Mouse (Mus musculus) limb, embryonic 12.5 days (tissue): ENCODE data around the gene Dst. TPM values are rescaled to one million over a fixed set of nuclear protein-coding genes. Genes with fewer than 3 reads are reported as not detected.
A peak's percentile ranks its signal among the peaks of the same experiment; 100 is the strongest.

Experiments used
- ATAC-seq: fragments of 200-750 bp; cut with Nextera tagmentation; 2 replicates; pipeline ENCODE4 v1.8.0; 2017; ENCODE audit warnings: low read depth, moderate TSS enrichment; ENCODE audit not compliant: insufficient number of reproducible peaks, insufficient read depth, low FRiP score, low TSS enrichment
- H3K27ac ChIP-seq: fragments of 300-500 bp; sonication (generic); 2 replicates; pipeline ENCODE4 v1.5.1; 2016; ENCODE audit warnings: mild to moderate bottlenecking, moderate library complexity
- H3K27me3 ChIP-seq: fragments of 300-500 bp; sonication (generic); 2 replicates; pipeline ENCODE4 v1.6.1; 2016; ENCODE audit warnings: mild to moderate bottlenecking, moderate library complexity
- H3K36me3 ChIP-seq: fragments of 300-500 bp; sonication (generic); 2 replicates; pipeline ENCODE4 v1.6.1; 2016; ENCODE audit warnings: mild to moderate bottlenecking, moderate library complexity
- H3K4me1 ChIP-seq: fragments of 300-500 bp; sonication (generic); replicated peaks from 2 replicates; pipeline ENCODE4 v1.6.1; 2016
- H3K4me2 ChIP-seq: fragments of 300-500 bp; sonication (generic); 2 replicates; pipeline ENCODE4 v1.6.1; 2016; ENCODE audit warnings: mild to moderate bottlenecking, moderate library complexity
- H3K4me3 ChIP-seq: fragments of 300-500 bp; sonication (generic); replicated peaks from 2 replicates; pipeline ENCODE4 v1.5.1; 2016; ENCODE audit warnings: mild to moderate bottlenecking
- H3K9ac ChIP-seq: fragments of 300-500 bp; sonication (generic); replicated peaks from 2 replicates; pipeline ENCODE4 v1.6.1; 2016; ENCODE audit warnings: mild to moderate bottlenecking, moderate library complexity
- H3K9me3 ChIP-seq: fragments of 300-500 bp; sonication (generic); 2 replicates; pipeline ENCODE4 v1.6.1; 2016; ENCODE audit warnings: mild to moderate bottlenecking, moderate library complexity
- WGBS: fragments of 180-500 bp; shearing (Covaris S2); methylation state at CpG from one replicate; pipeline ENCODE4 v1.1.7; 2016; 5-methylcytosine and 5-hydroxymethylcytosine counted together
- polyA plus RNA-seq: library from polyadenylated mRNA; unstranded; fragments of >200 nt; fragmentation: Nextera tagmentation; extraction: Ambion mirVana; gene quantifications from 2 replicates; pipeline ENCODE4 v1.2.1, GENCODE M21; 2016

Gene Dst
- polyA plus RNA-seq, 1 experiment from 2014 or later, result 25.5 TPM

DNA sequence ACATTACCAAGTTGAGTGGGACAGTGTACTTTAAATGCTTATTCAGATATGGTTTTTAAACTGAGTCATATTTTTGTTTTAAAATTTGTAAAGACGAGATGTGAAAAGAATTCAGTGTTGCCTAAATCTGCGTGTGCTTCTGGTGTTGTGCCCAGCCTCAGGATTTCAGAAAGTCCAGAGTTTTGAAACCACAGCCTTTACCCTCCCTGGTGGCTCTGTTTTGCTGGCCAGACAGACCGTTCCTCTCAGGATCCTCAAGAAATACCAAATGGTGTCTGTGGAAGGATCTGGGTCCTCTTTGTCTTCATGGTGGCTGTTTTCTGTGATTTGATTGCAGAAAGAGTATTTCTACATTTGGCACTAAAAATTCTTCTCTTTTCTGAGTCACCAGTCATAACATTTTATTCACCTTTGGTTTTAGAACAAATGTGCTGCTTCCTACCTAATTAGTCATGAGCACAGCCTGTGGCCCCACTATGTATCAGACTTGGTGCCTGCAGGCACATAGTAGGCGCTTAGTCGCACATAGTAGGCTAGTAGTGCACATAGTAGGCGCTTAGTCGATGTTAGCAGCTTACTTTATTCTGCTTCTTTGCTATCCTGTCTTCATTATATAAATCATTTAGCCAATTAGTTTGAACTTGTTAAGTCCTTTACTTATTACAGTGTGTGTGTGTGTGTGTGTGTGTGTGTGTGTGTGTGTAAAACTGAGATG, 136.0 kb downstream of the Dst start:
- H3K36me3 ChIP-seq, result no peaks in the 10 kb centered on the region
- H3K4me1 ChIP-seq, result peaks cover 21% of the 10 kb centered on the region
- no peak overlapping the region for H3K4me2 ChIP-seq
- 85% methylated on average over 7 of the region's 7 CpGs for WGBS
- no peaks in the 10 kb centered on the region for H3K27me3 ChIP-seq
- H3K9ac ChIP-seq, result no peak overlapping the region
- peak overlapping the region; percentile 24; the same call in 1 of the 2 replicates for H3K27ac ChIP-seq
- no peak for ATAC-seq
- no peak overlapping the region for H3K4me3 ChIP-seq
- no peaks in the 10 kb centered on the region for H3K9me3 ChIP-seq

DNA sequence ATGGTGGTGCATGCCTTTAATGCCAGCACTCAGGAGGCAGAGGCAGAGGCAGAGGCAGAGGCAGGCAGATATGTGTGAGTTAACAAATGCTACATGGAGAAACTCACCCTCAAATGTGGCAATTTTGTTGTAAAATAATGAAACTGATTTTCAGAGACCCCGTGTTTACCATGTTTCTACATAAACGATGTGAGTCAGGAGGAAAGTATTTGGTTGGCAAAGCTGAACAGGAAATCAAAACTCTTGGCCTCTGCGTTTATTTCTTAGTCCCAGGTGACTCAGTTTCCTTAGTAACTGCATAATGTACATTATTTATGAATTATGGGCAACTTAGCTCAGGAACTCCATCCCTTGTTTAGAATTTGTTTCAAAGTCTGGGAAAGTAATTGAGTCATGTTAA, 136.7 kb downstream of the Dst start:
- Histone ChIP-seq H3K27ac (peak overlapping the region; percentile 24; the same call in 1 of the 2 replicates), H3K4me1 (peaks cover 21% of the 10 kb centered on the region), H3K4me2 (no peak overlapping the region), H3K27me3 (no peaks in the 10 kb centered on the region), H3K36me3 (no peaks in the 10 kb centered on the region), H3K4me3 (no peak overlapping the region), H3K9ac (no peak overlapping the region), H3K9me3 (no peaks in the 10 kb centered on the region)
- ATAC-seq, result no peak
- WGBS, result 43% methylated on average over 3 of the region's 3 CpGs

DNA sequence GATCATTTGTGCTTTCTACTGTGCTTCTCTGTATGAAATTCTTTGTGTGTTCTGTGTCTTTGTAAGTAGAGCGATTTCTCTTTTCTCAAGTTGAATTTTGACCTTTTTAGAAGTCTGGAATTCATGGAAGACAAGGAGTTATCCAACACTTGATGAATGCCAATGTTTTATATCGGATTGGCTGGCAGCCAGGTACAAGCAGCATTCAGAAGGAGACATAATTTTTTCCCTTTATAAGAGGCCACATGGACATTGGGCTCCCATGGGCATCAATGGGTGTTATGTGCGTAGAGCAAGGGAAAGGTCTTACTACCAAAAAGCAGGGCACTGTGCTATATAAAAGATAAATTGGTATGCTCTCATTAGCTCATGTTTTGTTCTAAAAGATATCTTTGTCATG, 139.3 kb downstream of the Dst start:
- Histone ChIP-seq H3K9ac (no peak overlapping the region), H3K27me3 (no peaks in the 10 kb centered on the region), H3K4me3 (no peak overlapping the region), H3K27ac (no peak overlapping the region), H3K4me1 (peaks cover 23% of the 10 kb centered on the region), H3K36me3 (no peaks in the 10 kb centered on the region), H3K4me2 (no peak overlapping the region), H3K9me3 (no peaks in the 10 kb centered on the region)
- no peak for ATAC-seq
- WGBS, result 93% methylated on average over 3 of the region's 3 CpGs

DNA sequence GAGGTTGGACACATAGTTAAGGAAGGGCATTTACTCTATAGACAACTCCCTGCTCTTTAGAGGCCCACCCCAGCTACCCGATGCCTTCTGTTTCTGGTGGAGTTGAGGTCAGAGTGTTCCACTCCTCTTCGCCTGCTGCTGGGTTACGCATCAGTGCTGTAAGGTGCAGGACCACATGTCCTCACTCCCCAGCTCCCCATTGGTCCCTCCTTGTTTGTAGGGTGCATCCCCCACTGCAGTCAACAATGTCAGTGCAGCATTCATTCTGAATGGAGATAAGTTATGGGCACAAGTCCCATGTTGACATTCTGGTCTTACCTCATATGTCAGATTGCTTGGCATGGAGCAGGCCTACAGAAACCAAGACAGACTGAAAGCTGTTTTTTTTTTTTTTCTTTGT, 143.2 kb downstream of the Dst start:
- Histone ChIP-seq H3K4me2 (no peak overlapping the region), H3K4me3 (no peak overlapping the region), H3K27me3 (no peaks in the 10 kb centered on the region), H3K36me3 (no peaks in the 10 kb centered on the region), H3K9ac (no peak overlapping the region), H3K4me1 (peaks cover 16% of the 10 kb centered on the region; the same call in 1 of the 2 replicates), H3K27ac (no peak overlapping the region), H3K9me3 (no peaks in the 10 kb centered on the region)
- WGBS, result 81% methylated on average over 3 of the region's 3 CpGs
- ATAC-seq, result no peak

DNA sequence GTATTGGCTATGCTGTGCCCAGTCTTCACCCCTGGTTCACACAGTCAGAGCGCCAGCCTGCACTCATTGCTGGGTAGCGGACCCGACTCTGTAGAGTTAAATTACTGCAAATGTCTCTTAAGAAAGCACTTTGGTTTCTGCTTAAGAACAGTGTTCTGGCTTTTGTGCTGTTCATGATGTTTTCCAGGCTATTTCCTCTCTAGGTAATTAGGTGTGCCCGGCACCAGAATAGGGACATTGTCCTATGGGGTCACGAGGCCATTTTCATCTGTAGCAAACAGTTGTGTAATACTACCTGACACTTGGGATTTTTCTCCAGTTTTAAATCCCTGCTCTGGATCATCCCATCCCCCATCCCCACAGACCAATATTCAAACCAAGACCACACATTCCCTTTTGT, 144.4 kb downstream of the Dst start:
- no peak for ATAC-seq
- 44% methylated on average over 5 of the region's 5 CpGs for WGBS

DNA sequence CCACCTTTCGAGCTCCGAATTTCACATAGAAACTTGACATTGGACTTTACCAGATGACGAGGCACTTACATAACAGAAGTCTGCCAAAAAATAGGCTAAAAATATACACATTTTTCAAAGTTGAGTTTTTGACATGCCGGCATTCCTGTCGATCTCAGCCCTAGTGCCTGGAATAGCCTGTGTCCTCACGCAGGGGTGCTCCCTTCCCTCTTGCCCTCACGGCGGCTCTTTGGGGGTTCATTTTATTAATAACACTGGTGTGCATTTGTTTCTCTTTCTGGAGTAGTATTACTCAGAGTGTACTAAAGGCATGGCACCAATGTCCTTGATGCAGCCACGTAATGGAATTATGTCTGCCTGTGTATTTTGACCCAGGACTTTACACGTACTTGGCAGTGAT, 146.9 kb downstream of the Dst start:
- H3K36me3 ChIP-seq, result no peaks in the 10 kb centered on the region
- no peaks in the 10 kb centered on the region for H3K9me3 ChIP-seq
- H3K4me1 ChIP-seq, result peaks cover 16% of the 10 kb centered on the region; the same call in 1 of the 2 replicates
- no peak overlapping the region for H3K27ac ChIP-seq
- H3K4me3 ChIP-seq, result no peak overlapping the region
- 92% methylated on average over 10 of the region's 10 CpGs for WGBS
- H3K27me3 ChIP-seq, result no peaks in the 10 kb centered on the region
- H3K4me2 ChIP-seq, result no peak overlapping the region
- no peak for ATAC-seq
- H3K9ac ChIP-seq, result no peak overlapping the region

More for the DNA sequence above, 144.4 kb downstream of the Dst start:
- Histone ChIP-seq H3K9me3 (no peaks in the 10 kb centered on the region), H3K27ac (peak overlapping the region; percentile 64), H3K36me3 (no peaks in the 10 kb centered on the region), H3K9ac (no peak overlapping the region), H3K27me3 (no peaks in the 10 kb centered on the region), H3K4me2 (no peak overlapping the region), H3K4me1 (peaks cover 16% of the 10 kb centered on the region; the same call in 1 of the 2 replicates), H3K4me3 (no peak overlapping the region)

DNA sequence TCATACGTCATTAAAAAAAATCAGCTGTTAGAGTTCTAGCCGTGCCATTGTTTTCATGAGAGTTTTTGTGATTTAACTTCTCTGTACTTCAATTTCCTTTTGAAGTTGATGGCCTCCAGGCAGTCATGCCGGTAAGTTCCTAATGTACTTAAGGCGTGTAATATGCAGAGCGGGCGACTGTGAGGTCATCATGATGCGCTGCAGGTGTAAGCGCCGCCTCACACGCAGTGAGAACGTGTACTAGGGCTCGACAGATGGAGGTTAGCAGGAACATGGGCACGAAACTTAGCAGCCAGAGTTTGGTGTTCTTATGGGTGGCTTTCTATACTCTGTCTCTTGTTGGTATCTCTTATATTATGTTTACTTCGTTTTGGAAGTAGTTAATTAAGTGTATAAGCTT, 148.6 kb downstream of the Dst start:
- H3K4me3 ChIP-seq, result no peak overlapping the region
- H3K27ac ChIP-seq, result no peak overlapping the region
- no peaks in the 10 kb centered on the region for H3K36me3 ChIP-seq
- no peak for ATAC-seq
- 90% methylated on average over 14 of the region's 14 CpGs for WGBS
- H3K9me3 ChIP-seq, result no peaks in the 10 kb centered on the region
- no peak overlapping the region for H3K9ac ChIP-seq
- H3K4me1 ChIP-seq, result peaks cover 29% of the 10 kb centered on the region
- H3K4me2 ChIP-seq, result no peak overlapping the region
- no peaks in the 10 kb centered on the region for H3K27me3 ChIP-seq

DNA sequence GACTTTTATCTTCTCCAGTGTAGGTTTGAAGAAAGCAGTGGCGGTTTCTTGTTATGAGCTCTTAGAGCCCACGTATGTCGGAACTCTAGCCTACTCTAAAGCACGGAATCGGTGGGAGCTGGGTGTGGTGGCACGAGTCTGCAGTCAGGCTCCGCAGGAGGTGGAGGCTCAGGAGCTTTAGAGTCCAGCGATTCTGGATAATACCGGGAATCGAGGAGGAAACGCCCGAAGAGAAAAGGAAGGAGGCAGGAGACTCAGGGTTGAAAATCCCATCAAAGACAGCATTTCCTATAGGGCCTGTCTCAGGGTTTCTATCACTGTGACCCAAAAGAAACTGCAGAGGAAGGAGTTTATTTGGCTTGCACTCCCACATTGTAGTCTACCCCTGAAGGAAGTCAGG, 151.2 kb downstream of the Dst start:
- no peaks in the 10 kb centered on the region for H3K9me3 ChIP-seq
- H3K27ac ChIP-seq, result no peak overlapping the region
- WGBS, result 93% methylated on average over 12 of the region's 12 CpGs
- H3K4me3 ChIP-seq, result no peak overlapping the region
- H3K27me3 ChIP-seq, result no peaks in the 10 kb centered on the region
- H3K4me1 ChIP-seq, result peaks cover 22% of the 10 kb centered on the region
- H3K36me3 ChIP-seq, result no peaks in the 10 kb centered on the region
- H3K9ac ChIP-seq, result no peak overlapping the region
- no peak for ATAC-seq
- no peak overlapping the region for H3K4me2 ChIP-seq

DNA sequence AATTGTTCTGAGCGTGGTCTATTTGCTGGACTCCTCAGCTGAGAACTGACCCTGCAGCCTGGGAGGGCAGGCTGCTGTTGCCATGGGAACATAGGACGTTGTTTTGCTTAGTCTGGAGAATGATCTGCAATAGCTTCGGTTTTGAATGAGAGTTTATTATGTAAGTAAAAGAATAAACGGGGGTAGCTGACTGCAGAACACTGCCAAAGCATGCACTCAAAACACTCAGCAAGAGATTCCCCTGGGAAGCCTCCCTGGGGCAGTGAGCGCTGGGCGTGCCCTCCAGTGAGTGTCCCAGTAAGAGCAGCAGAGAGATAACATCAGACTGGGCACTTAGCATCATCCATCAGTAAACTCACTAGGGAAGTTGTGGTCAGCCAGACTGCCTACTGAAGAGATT, 152.4 kb downstream of the Dst start:
- Histone ChIP-seq H3K9me3 (no peaks in the 10 kb centered on the region), H3K27me3 (no peaks in the 10 kb centered on the region), H3K4me2 (no peak overlapping the region), H3K36me3 (no peaks in the 10 kb centered on the region), H3K9ac (no peak overlapping the region), H3K27ac (peak overlapping the region; percentile 37; the same call in 1 of the 2 replicates), H3K4me3 (no peak overlapping the region), H3K4me1 (peaks cover 23% of the 10 kb centered on the region)
- no peak for ATAC-seq
- WGBS, result 15% methylated on average over 6 of the region's 6 CpGs

DNA sequence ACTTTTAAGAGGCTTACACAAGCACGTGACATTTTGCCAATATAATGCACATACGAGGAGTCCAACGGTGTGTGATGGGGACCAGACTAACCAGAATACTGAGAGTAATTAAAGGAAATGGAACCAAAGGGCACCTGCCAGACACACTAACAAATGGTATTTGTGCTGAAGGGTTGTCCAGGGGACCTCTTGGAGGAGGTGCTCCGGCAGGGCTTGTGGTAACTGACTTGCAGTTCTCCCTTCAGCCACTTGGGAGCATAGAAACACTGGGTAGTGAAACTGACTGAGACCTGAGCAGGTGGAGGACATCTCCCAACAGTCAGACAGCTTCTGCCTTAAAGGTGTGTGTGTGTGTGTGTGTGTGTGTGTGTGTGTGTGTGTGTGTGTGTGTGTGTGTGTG, 153.1 kb downstream of the Dst start:
- Histone ChIP-seq H3K4me3 (no peak overlapping the region), H3K9me3 (no peaks in the 10 kb centered on the region), H3K4me2 (no peak overlapping the region), H3K27me3 (no peaks in the 10 kb centered on the region), H3K9ac (no peak overlapping the region), H3K27ac (no peak overlapping the region), H3K36me3 (no peaks in the 10 kb centered on the region), H3K4me1 (peaks cover 23% of the 10 kb centered on the region)
- WGBS, result 21% methylated on average over 4 of the region's 4 CpGs
- ATAC-seq, result 0 out of 2 replicates have a peak, but pooled peaks have one; percentile 47

DNA sequence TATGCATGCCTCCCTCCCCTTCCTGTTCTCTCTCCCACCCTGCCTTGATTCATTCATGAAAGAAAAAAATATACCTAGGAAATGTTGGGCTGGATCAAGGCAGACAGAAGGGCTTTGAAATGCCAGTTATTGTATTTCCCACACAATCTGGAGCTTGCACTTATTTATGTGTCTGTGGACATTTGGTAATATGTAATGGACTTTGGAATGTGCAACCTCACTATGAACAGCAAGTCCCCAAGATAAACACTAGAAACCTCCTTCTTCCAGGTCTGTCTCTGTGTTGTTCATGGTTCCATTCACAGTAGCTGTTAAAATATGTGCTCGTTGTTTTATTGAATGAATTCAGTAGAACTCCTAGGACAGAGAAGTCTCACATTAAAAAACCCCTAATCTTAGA, 153.8 kb downstream of the Dst start:
- Histone ChIP-seq H3K27me3 (no peaks in the 10 kb centered on the region), H3K4me3 (no peak overlapping the region), H3K27ac (no peak overlapping the region), H3K4me1 (peaks cover 23% of the 10 kb centered on the region), H3K9me3 (no peaks in the 10 kb centered on the region), H3K9ac (no peak overlapping the region), H3K36me3 (no peaks in the 10 kb centered on the region), H3K4me2 (no peak overlapping the region)
- ATAC-seq, result no peak
- 79% methylated on average over 1 of the region's 1 CpGs for WGBS

DNA sequence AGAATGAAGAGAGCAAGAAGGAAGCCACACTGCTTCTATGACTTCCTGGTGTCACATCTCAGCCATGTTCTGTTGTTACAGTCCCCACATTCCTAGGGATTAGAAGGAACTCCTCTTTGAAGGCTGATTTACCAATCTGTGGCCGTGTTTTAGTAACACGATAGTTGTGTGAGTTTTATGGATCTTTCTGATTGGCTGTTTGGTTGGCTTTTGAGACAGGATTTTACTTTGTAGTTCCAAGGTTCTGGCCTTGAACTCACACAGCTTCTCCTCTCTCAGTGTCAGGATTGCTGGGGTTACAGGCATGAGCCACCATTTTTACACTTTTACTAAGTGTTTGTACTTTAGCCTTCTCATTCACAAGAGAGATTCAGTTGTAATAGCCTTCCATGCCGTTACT, 155.9 kb downstream of the Dst start:
- Histone ChIP-seq H3K9me3 (no peaks in the 10 kb centered on the region), H3K9ac (no peak overlapping the region), H3K27me3 (no peaks in the 10 kb centered on the region), H3K4me3 (no peak overlapping the region), H3K4me2 (no peak overlapping the region), H3K27ac (no peak overlapping the region), H3K36me3 (no peaks in the 10 kb centered on the region), H3K4me1 (peaks cover 23% of the 10 kb centered on the region)
- ATAC-seq, result no peak
- WGBS, result 55% methylated on average over 3 of the region's 3 CpGs
